In the genomic region with DNA sequence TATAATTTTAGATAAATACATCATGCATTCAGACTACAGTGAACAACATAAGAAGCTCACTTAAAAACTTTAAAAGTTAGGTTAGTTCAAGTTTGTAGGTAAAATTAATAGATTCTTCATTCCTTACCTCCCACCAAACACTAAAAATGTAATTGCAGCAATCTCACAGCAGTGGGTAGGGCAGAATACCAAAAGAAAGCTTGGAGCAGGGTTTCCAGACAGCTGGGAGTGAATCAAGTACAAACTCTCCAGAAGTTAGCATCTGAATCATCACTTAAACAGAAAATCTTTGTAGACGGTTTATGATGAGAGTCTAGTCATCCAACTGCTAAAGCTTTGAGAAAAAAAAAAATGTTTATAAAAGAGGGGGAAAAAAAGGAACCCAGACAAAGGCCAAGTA, we compare ENCODE assay signal across 20 mouse cellular contexts.
DNase-seq lines count a peak whose midpoint lies in the region; ATAC-seq lines count a peak whose summit lies in the region.
"Had no signal": no experiment of that assay in that cellular context is flagged by ENCODE, and none has a peak within 500 bp of the region (broad histone marks: within the 10 kb centered on the region; RNA-seq: fewer than 3 reads in every experiment).

No protein-coding gene starts in this region.

- WGBS in intestine, embryonic 15.5 days = 28% methylated on average over 1 of the region's 1 CpGs
- 21% methylated on average over 1 of the region's 1 CpGs for WGBS in intestine, embryonic 16.5 days
- 61% methylated on average over 1 of the region's 1 CpGs for WGBS in midbrain, embryonic 10.5 days
- WGBS in midbrain, embryonic 16.5 days = 25% methylated on average over 1 of the region's 1 CpGs
- 65% methylated on average over 1 of the region's 1 CpGs for WGBS in heart, embryonic 12.5 days

- no peak for ATAC-seq in intestine, embryonic 15.5 days
- ATAC-seq in intestine, embryonic 16.5 days = no peak
- no peak for ATAC-seq in midbrain, embryonic 16.5 days
- no peak for ATAC-seq in heart, embryonic 12.5 days (ENCODE audit: insufficient number of reproducible peaks, low FRiP score)
- ATAC-seq: forebrain, postnatal 0 days; liver, postnatal 0 days had no signal

- no peak overlapping the region for H3K4me3 ChIP-seq in intestine, embryonic 15.5 days (replicated peaks)
- no peak overlapping the region for H3K4me3 ChIP-seq in intestine, embryonic 16.5 days (ENCODE audit: low read length)
- no peak overlapping the region for H3K4me3 ChIP-seq in midbrain, embryonic 10.5 days
- H3K4me3 ChIP-seq in midbrain, embryonic 16.5 days (ENCODE audit: low read depth, low read length) = no peak overlapping the region
- H3K4me3 ChIP-seq in heart, embryonic 12.5 days = no peak overlapping the region
- H3K4me3 ChIP-seq: gastrocnemius, adult 2 months; heart, embryonic 13.5 days; neural tube, embryonic 13.5 days had no signal

- H3K36me3 ChIP-seq in intestine, embryonic 15.5 days = no peaks in the 10 kb centered on the region
- H3K36me3 ChIP-seq in intestine, embryonic 16.5 days (ENCODE audit: control insufficient read depth, insufficient read depth, low read length) = no peaks in the 10 kb centered on the region
- no peaks in the 10 kb centered on the region for H3K36me3 ChIP-seq in midbrain, embryonic 10.5 days
- no peaks in the 10 kb centered on the region for H3K36me3 ChIP-seq in midbrain, embryonic 16.5 days (ENCODE audit: control insufficient read depth, insufficient read depth, low read length)
- H3K36me3 ChIP-seq in heart, embryonic 12.5 days = no peaks in the 10 kb centered on the region
- H3K36me3 ChIP-seq: heart, embryonic 13.5 days; neural tube, embryonic 13.5 days had no signal

- DNase-seq in midbrain, embryonic 10.5 days (ENCODE audit: low spot score) = no peak
- DNase-seq in Muller cell, postnatal 12 days (ENCODE audit: inconsistent ontology term) = peak; percentile 60
- peak; percentile 49 for DNase-seq in fibroblast of lung, adult 2 months (ENCODE audit: low read depth)
- DNase-seq in thymus, postnatal 36 days = no peak
- DNase-seq: adrenal gland, adult 8-10 months; cerebellum, adult 9-10 months; forebrain, postnatal 0 days; gastrocnemius, adult 2 months; kidney, adult 11 months; layer of hippocampus, postnatal 36 days; liver, postnatal 0 days; spleen, adult 18-20 months had no signal

- H3K4me1 ChIP-seq in intestine, embryonic 15.5 days (replicated peaks) = peaks cover 5% of the 10 kb centered on the region
- peaks cover 10% of the 10 kb centered on the region; the same call in 1 of the 2 replicates for H3K4me1 ChIP-seq in intestine, embryonic 16.5 days (ENCODE audit: control insufficient read depth, insufficient read depth, low read length)
- peaks cover 38% of the 10 kb centered on the region for H3K4me1 ChIP-seq in midbrain, embryonic 10.5 days
- 0 out of 2 replicates have a peak, but pooled peaks cover 3% of the 10 kb centered on the region for H3K4me1 ChIP-seq in midbrain, embryonic 16.5 days (ENCODE audit: control insufficient read depth, insufficient read depth, low read length)
- H3K4me1 ChIP-seq in heart, embryonic 12.5 days (replicated peaks) = no peaks in the 10 kb centered on the region
- H3K4me1 ChIP-seq: heart, embryonic 13.5 days had no signal

- H3K9ac ChIP-seq in intestine, embryonic 15.5 days = no peak overlapping the region
- H3K9ac ChIP-seq in intestine, embryonic 16.5 days (ENCODE audit: low read depth, low read length) = no peak overlapping the region
- H3K9ac ChIP-seq in midbrain, embryonic 16.5 days (ENCODE audit: low read depth, low read length) = no peak overlapping the region
- H3K9ac ChIP-seq in heart, embryonic 12.5 days = no peak overlapping the region
- H3K9ac ChIP-seq: forebrain, postnatal 0 days; heart, embryonic 13.5 days; hindbrain, embryonic 14.5 days; liver, postnatal 0 days; neural tube, embryonic 13.5 days had no signal

- H3K4me2 ChIP-seq in intestine, embryonic 15.5 days (replicated peaks) = no peak overlapping the region
- H3K4me2 ChIP-seq in intestine, embryonic 16.5 days (ENCODE audit: low read depth, low read length) = no peak overlapping the region
- no peak overlapping the region for H3K4me2 ChIP-seq in midbrain, embryonic 16.5 days (ENCODE audit: low read length)
- H3K4me2 ChIP-seq in heart, embryonic 12.5 days = no peak overlapping the region
- H3K4me2 ChIP-seq: heart, embryonic 13.5 days; hindbrain, embryonic 14.5 days; neural tube, embryonic 13.5 days had no signal

- peak overlapping the region; percentile 13; the same call in 1 of the 2 replicates for H3K27ac ChIP-seq in intestine, embryonic 15.5 days
- no peak overlapping the region for H3K27ac ChIP-seq in intestine, embryonic 16.5 days (ENCODE audit: low read length)
- H3K27ac ChIP-seq in midbrain, embryonic 10.5 days (replicated peaks) = peak overlapping the region; percentile 80
- H3K27ac ChIP-seq in midbrain, embryonic 16.5 days (ENCODE audit: low read length) = no peak overlapping the region
- H3K27ac ChIP-seq in heart, embryonic 12.5 days (ENCODE audit: poor library complexity, severe bottlenecking) = no peak overlapping the region
- H3K27ac ChIP-seq: gastrocnemius, adult 2 months; heart, embryonic 13.5 days; hindbrain, embryonic 14.5 days; kidney, postnatal 0 days had no signal

- H3K27me3 ChIP-seq in intestine, embryonic 15.5 days (replicated peaks) = no peaks in the 10 kb centered on the region
- H3K27me3 ChIP-seq in intestine, embryonic 16.5 days (replicated peaks; ENCODE audit: control insufficient read depth, insufficient read depth, low read length) = no peaks in the 10 kb centered on the region
- H3K27me3 ChIP-seq in midbrain, embryonic 10.5 days (ENCODE audit: low read depth, poor library complexity, severe bottlenecking) = no peaks in the 10 kb centered on the region
- H3K27me3 ChIP-seq in midbrain, embryonic 16.5 days (ENCODE audit: control insufficient read depth, insufficient read depth, low read depth, low read length) = no peaks in the 10 kb centered on the region
- no peaks in the 10 kb centered on the region for H3K27me3 ChIP-seq in heart, embryonic 12.5 days (replicated peaks)
- H3K27me3 ChIP-seq: heart, embryonic 13.5 days; neural tube, embryonic 13.5 days had no signal

- no peaks in the 10 kb centered on the region for H3K9me3 ChIP-seq in intestine, embryonic 15.5 days
- no peaks in the 10 kb centered on the region for H3K9me3 ChIP-seq in intestine, embryonic 16.5 days (ENCODE audit: control insufficient read depth, low read length)
- no peaks in the 10 kb centered on the region for H3K9me3 ChIP-seq in midbrain, embryonic 10.5 days (replicated peaks)
- H3K9me3 ChIP-seq in midbrain, embryonic 16.5 days (replicated peaks; ENCODE audit: control insufficient read depth, low read length, poor library complexity, severe bottlenecking) = no peaks in the 10 kb centered on the region
- H3K9me3 ChIP-seq in heart, embryonic 12.5 days (replicated peaks) = no peaks in the 10 kb centered on the region
- H3K9me3 ChIP-seq: heart, embryonic 13.5 days; neural tube, embryonic 13.5 days had no signal

Comparison
In these comparisons a context has a peak if more than half of its experiments do, and no peak if none do; other contexts are left out.
1. H3K27ac ChIP-seq: peak in intestine, embryonic 15.5 days (single experiment) and midbrain, embryonic 10.5 days (single experiment); none in intestine, embryonic 16.5 days (single experiment), midbrain, embryonic 16.5 days (single experiment) and heart, embryonic 12.5 days (single experiment).
2. DNase-seq: peak in Muller cell, postnatal 12 days (single experiment) and fibroblast of lung, adult 2 months (single experiment); none in midbrain, embryonic 10.5 days (single experiment) and thymus, postnatal 36 days (0 of 2).